Mouse (Mus musculus) lung, postnatal 10 days (tissue): ENCODE data around the gene Tbc1d21.

ENCODE experiments used
- DNase-seq: peaks from one replicate; pipeline ENCODE4 v3.0.0; 2021

Tbc1d21 gene

DNA sequence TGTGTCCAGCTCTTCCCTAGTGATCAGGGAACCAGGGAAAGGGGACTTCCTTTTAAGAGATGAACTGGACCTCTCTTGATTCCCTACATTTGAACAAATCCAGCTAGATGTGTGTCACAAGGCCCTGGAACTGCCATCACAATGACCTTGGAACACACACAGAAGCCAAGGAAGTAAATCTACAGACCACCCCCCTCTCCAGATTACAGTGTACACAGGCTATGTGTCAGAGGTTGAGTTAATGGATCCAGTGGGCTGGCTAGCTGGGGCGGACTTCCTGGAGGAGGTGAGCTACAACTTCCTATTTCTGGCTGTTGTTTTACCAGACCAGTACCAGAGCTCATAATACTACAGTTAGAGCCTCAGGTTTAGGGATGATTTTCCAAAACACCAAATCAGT lies at the start of gene Tbc1d21:
Gene Tbc1d21 (minus strand): TSS at position 101 of the 400 bp plus-strand sequence.
- no peak for DNase-seq

DNA sequence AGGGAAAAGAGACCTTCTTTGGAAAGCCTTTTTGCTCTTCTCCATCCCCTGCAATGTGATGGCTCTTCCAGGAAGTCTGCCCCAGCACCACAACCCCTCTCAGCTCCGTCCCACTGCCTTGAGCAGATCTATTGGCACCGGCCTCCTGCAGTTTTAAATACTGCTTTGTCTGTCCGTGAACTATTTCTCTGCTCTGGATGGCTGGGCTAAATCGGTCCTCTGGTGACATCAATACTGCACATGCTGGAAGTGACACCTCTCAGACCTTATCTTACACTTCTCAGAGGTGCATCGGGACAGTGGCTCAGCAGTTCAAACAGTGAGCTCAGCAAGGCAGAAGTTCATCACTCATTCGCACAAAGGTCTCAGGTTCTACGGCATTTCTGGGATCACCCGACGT lies 41.3 kb upstream of the Tbc1d21 start:
- DNase-seq, result no peak

DNA sequence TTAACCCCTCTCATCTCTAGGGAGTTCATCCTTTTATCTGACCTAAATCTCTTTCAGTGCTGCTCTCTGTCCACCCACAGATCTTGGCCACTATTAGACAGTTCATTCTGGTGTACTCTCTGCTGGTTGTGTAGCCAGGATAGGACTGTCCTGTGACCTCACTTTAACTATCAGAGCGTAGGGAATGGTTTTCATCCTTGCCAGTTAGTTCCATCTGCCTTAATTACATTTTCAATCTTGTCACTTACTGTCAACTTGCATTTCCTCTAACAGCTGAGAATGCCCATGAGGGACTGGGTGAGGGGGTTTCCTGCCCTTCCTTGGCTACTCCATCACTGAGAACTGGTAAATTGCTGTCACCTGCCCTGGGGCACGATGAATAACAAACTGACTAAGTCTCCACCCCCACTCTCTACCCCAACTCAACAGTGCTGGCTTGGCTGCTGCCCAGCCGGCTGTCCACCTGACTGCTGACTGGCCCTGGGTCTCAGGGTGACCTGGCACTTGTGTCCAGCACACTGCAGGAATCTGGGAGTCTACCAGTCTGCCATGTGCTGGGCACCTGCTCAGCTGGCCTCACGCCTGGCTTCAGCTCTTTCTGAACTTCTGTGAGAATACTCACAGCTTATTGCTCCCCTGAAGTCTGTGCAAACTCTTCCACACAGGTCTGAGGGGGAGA lies 39.9 kb upstream of the Tbc1d21 start:
- DNase-seq, result no peak

- DNase-seq, result no peak
Observed at GRCm38 (mm10) chr9:58409247-58409646, 39.0 kb upstream of the Tbc1d21 start.

DNA sequence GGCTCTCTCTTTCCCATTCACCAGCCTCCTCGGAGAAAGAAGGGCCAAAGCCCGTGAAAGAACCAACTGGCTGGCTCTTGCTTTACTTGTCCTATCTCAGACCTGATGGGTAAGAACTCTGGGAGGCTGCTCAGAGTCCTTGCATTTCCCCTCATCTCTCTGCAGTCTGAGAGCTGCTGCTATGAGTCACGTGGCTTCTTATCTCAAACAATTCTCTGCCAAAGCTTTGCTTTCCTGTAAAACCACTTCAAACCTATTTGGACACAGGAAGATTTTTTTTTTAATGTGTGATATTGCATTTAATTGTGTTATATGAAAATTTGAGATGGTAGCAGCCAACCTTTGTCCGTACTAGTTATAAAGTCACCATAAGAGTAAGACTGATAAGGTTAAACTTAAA lies 34.2 kb upstream of the Tbc1d21 start:
- DNase-seq, result no peak

- no peak for DNase-seq
Observed at GRCm38 (mm10) chr9:58401371-58402082, 31.3 kb upstream of the Tbc1d21 start.

GRCm38 (mm10) chr9:58399609-58400008 lies 29.4 kb upstream of the Tbc1d21 start:
- no peak for DNase-seq

DNA sequence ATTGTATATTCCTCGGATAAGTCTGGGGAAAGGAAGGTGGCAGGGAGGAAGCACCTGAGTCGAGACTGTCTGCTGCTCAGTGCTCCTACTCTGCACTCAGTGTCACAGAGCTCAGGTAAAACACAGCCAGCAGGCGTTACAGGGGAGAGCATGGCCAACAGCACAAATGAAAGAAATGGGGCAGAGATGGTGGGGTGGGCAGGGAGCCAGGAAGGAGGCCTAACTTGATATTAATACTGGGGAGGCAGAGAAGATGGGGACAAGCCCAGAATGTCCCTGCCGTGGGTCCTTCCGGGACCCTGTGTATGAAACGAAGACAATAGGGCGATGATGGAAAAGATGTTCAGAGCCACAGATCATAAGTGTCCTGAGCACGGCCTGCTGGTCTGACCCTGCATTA lies 24.4 kb upstream of the Tbc1d21 start:
- no peak for DNase-seq

- DNase-seq, result no peak
Observed at GRCm38 (mm10) chr9:58393875-58394274, 23.6 kb upstream of the Tbc1d21 start.

DNA sequence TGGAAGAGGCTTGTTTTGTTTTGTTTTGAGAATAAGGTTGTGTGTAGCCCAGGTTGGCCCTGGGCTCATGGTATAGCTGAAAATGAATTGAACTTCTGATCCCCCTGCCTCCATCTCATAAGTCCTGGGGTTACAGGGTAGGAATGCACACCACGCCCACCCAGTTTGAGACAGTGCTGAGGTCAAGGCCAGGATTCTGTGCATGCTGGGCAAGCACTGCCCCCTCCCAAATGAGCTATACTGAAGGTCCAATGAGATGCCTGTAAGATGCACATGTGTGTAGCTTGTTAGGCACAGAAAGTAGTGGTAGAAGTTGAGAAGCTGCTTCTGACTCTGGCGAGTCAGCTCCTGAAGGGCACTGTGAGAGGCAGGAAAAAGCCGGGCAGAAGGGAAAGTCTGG lies 18.1 kb upstream of the Tbc1d21 start:
- DNase-seq, result no peak

DNA sequence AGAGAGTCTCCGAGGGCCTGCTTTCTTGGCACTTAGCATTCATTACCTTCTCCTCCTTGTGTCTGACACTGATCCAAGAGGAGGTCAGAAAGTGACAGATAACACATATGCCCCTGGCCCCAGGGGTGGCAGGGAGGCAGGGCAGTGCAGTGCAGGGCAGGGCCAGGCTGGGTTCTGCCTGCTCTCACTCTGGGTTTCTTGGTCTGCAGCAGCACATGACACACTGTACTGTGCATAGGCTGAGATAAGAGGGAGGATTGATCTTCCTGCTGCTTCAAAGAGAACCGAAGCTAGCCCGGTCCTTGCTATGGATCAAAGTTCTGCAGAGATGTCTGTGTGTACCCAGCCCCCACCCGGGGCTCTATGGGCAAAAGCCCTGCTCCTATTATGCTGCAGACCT lies 8.6 kb upstream of the Tbc1d21 start:
- no peak for DNase-seq

- no peak for DNase-seq
Observed at GRCm38 (mm10) chr9:58373912-58374431, 3.7 kb upstream of the Tbc1d21 start.

DNA sequence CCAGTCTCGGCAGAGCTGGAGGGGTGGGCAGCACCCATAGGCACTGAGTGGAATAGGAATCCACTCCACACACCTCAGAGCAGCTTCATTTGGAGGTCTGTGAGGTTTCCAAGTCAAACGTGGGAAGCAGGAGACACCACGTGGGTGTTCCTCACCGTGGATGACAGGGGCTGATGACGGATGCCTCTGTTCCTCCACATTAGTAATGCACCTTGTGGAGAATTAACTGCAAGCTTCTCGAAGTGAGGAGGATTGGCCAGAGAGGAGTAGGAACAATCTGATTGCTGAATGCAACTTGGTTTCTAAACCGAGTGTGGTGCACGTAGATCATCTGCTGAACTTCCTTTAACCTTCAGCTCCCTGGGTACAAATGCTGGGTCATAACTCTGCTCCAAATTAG lies 1.7 kb upstream of the Tbc1d21 start:
- no peak for DNase-seq

- peak; percentile 51 for DNase-seq
Observed at GRCm38 (mm10) chr9:58369644-58370043, 611 bp downstream of the Tbc1d21 start.

DNA sequence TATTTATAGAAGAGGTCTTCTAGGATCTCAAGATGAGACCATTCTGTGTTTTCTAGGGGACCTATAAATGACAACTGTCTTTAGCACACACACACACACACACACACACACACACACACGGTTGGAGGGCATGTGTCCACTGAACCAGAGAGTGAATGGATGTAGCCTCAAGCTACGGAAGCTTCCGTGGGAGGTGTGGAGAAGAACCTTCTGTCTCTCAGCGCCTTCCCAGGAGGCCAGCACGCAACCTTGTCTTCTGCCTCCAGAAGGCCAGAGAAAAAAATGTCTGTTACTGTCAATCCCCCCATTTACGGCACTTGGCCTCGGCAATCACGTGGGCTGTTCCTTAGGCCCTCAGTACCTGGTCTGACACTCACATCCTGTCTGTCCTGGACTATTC lies 5.9 kb downstream of the Tbc1d21 start:
- DNase-seq, result no peak

DNA sequence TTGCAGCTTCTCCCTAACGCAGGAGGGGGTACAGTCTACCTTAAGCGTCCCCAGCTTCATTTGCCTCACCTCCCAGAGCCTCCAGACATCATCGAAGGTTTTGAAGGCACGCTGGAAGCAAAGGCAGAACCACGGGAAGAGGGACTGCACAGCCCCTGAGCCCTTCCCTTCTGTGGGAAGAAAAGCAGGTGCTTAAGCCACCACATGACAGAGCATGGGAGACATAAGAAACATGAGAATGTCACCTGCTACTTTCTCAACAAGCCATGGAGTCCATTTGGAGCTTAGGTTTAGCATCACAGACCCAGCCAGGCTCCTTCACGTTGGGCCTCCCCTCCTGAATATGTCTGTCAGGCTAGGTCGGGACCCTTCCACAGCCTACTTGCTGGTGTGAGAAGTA lies 8.3 kb downstream of the Tbc1d21 start:
- DNase-seq, result no peak

DNA sequence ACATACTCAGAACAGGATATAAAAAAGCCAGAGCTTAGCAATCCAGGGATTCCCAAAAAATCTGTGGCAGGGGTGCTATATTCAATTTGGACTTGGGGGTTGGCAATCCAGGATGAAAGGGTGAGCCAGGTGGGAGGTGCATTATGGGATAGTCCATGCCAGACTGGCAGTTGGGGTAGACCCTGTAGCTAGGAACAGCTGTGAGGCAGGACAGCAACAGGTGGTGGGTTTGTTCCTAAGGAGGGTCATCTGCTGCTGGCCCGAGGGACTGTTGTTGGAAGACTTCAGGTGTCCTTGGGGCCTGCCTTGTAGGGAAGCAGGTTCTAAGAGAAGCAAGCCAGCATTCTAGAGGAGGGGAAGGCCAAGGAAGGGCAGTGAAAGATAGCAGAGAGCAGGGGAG lies 8.9 kb downstream of the Tbc1d21 start:
- no peak for DNase-seq

DNA sequence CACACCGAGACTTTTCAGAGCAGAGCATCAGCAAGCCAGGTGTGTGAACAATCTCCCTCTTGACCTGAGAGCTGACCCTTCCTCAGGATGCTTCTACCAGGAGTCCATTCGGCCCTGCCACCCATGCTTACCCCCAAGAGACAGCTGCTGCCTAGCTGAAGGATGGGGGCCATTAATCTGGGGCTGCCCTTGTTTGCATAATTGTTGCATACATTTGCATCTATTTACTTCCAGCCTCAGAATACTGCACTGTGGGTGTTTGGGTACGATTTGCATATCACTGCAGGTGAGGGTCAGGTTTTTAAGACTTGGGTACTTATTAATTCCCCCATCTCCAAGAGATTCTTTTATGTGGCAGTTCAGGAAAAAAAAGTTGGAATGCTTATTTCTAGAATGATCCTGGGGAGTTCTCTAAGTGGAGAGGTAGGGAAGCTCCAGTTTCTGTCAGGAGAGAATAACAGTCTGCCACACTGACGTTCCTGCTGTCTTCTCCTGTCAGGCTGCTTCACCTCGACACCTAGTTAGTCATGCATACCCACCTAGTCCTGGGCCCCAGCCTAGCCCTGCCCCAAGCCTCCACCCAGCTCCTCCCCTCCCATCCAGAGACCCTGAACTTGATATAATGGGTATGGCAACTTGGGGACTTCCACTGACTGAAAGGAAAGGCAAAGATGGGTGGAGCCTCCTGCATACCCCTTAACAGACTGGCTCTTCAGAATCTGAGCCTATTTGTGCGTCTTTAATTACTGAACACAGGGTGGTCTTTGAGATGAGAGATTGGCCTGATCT lies 14.8 kb downstream of the Tbc1d21 start:
- no peak for DNase-seq

DNA sequence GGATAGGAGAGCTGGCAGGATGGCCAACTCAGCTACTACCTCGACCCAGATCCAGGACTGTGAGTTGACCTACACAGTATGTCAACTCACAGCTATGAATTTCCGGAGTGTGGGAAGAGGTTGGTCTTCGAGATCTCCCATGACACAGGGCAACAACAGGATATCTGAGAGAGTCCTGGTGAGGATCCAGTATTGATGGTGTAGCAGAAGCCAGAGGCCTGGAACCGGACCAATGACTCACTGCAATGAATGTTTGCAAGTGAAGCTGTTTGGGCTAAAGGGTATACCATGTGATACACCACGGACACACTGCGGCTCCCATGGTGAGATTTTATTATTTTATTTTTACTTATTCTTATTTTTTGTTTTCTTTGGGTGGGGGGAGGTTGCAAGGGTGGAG lies 15.6 kb downstream of the Tbc1d21 start:
- no peak for DNase-seq

- DNase-seq, result no peak
Observed at GRCm38 (mm10) chr9:58353224-58353623, 17.0 kb downstream of the Tbc1d21 start.

- DNase-seq, result no peak
Observed at GRCm38 (mm10) chr9:58347795-58348194, 22.5 kb downstream of the Tbc1d21 start.

DNA sequence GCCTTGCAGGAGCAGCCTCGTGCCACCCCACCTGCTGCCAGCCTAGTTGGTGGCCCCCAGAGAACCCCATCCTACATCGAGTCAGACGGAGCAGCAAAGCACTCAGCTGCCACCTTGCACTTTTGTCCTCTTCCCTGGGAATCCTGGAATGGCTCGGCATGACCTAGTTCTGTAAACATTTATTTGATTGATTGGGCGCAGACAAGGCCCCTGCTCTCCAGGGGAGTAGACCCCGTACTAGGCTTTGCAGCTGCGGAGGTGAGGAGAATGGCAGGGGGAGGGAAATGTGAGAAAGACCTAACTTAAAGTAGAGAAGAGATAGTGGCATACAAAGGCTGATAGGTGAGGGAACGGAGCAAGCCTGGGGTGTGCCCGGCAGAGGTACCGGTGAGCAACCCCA lies 23.8 kb downstream of the Tbc1d21 start:
- DNase-seq, result peak; percentile 14

- DNase-seq, result no peak
Observed at GRCm38 (mm10) chr9:58345963-58346362, 24.3 kb downstream of the Tbc1d21 start.

DNA sequence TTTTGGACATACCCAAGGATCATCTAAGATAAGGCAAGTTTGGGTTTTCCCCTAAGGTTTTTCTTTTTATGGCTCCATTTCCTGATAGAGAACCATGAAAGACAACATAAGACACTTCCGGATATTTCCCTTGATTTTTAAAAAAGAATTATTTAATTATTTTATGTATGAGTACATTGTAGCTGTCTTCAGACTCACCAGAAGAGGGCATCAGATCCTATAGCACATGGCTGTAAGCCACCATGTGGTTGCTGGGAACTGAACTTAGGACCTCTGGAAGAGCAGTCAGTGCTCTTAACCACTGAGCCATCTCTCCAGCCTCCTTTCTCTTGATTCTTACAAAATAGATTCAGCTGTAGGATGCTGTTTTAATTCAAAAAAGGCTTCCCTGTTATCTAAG lies 28.5 kb downstream of the Tbc1d21 start:
- DNase-seq, result no peak
